Mouse (Mus musculus) embryonic facial prominence, embryonic 15.5 days (tissue): ENCODE measurements around the gene Ncf1. TPM values are rescaled to one million over a fixed set of nuclear protein-coding genes. Genes with fewer than 3 reads are reported as not detected.
A peak's percentile ranks its signal among the peaks of the same experiment; 100 is the strongest.

Experiments used
- ATAC-seq: fragments of 200-750 bp; cut with Nextera tagmentation; 2 replicates; pipeline ENCODE4 v1.8.0; 2017; ENCODE audit warnings: low read depth, moderate TSS enrichment; ENCODE audit not compliant: insufficient number of reproducible peaks, low FRiP score, low TSS enrichment
- H3K27ac ChIP-seq: fragments of 300-500 bp; sonication (generic); replicated peaks from 2 replicates; pipeline ENCODE4 v1.5.1; 2015; ENCODE audit warnings: mild to moderate bottlenecking, inconsistent platforms
- H3K27me3 ChIP-seq: fragments of 300-500 bp; sonication (generic); 2 replicates; pipeline ENCODE4 v1.6.1; 2015; ENCODE audit warnings: inconsistent platforms
- H3K36me3 ChIP-seq: fragments of 300-500 bp; sonication (generic); 2 replicates; pipeline ENCODE4 v1.6.1; 2015; ENCODE audit warnings: mild to moderate bottlenecking, inconsistent platforms
- H3K4me1 ChIP-seq: fragments of 300-500 bp; sonication (generic); 2 replicates; pipeline ENCODE4 v1.6.1; 2015; ENCODE audit warnings: inconsistent platforms
- H3K4me2 ChIP-seq: fragments of 300-500 bp; sonication (generic); replicated peaks from 2 replicates; pipeline ENCODE4 v1.6.1; 2015; ENCODE audit warnings: mild to moderate bottlenecking, inconsistent platforms
- H3K4me3 ChIP-seq: fragments of 300-500 bp; sonication (generic); replicated peaks from 2 replicates; pipeline ENCODE4 v1.5.1; 2015; ENCODE audit warnings: mild to moderate bottlenecking, inconsistent platforms
- H3K9ac ChIP-seq: fragments of 300-500 bp; sonication (generic); 2 replicates; pipeline ENCODE4 v1.6.1; 2015; ENCODE audit warnings: inconsistent platforms
- H3K9me3 ChIP-seq: fragments of 300-500 bp; sonication (generic); replicated peaks from 2 replicates; pipeline ENCODE4 v1.6.1; 2016; ENCODE audit warnings: inconsistent platforms
- WGBS: fragments of 180-500 bp; shearing (Covaris S2); methylation state at CpG from one replicate; pipeline ENCODE4 v1.1.7; 2015; 5-methylcytosine and 5-hydroxymethylcytosine counted together
- polyA plus RNA-seq: library from polyadenylated mRNA; unstranded; fragments of >200 nt; fragmentation: Nextera tagmentation; extraction: Ambion mirVana; gene quantifications from 2 replicates; pipeline ENCODE4 v1.2.1, GENCODE M21; 2015

Gene Ncf1
- polyA plus RNA-seq, 1 experiment from 2014 or later, result 10.3 TPM

DNA sequence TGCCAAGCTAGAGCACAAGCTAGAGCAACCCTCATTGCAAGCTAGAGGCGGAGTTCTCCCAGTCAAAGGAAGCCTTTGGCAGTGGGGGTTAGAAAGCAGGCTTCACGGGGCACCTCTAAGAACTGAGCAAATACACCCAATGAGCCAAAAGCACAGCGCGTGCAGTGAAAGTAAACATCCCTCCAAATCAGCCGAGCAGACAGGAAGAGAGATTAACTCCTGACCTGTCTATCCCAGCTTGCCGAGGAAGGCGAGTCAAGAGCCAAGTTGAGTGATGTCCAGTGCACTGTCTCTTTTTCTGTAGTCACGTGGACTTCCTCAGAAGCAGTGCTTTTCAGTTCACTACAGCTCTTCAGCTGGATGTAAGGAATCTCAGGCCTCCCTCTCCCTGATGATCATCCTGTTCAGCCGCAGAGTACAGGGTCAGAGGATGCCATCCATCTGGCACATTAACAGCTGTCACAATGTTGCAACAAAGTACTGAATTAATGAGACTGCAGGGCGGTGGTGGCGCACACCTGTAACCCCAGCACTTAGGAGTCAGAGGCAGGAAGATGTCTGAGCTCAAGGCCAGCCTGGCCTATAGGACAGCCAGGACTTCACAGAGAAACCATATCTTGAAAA, 19.4 kb downstream of the Ncf1 start:
- peaks cover 16% of the 10 kb centered on the region for H3K36me3 ChIP-seq
- no peak overlapping the region for H3K4me2 ChIP-seq
- H3K9ac ChIP-seq, result no peak overlapping the region
- no peaks in the 10 kb centered on the region for H3K27me3 ChIP-seq
- no peak; the same call in 1 of the 2 replicates for ATAC-seq
- no peak overlapping the region for H3K4me3 ChIP-seq
- no peaks in the 10 kb centered on the region for H3K9me3 ChIP-seq
- H3K27ac ChIP-seq, result no peak overlapping the region
- 59% methylated on average over 11 of the region's 11 CpGs for WGBS
- H3K4me1 ChIP-seq, result 0 out of 2 replicates have a peak, but pooled peaks cover 4% of the 10 kb centered on the region

DNA sequence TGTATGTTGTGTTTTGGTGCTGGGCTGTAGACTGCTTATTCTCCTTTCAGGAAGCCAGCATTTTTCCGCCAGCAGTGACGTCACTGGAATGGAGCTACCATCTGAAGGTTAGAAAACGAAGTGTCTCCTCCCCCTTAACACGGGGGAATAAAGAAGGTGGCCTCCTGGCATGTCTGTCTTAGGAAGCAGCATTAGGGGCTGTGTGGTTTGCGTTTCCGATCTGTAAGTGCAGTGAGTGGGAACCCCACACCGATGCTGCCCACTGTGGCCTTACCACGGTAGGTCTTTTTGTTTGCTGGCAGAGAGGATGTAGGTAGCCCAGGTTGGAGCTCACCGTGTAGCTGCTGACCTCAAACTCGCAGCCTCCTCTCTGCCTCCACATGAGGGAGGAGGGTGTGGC, 22.7 kb downstream of the Ncf1 start:
- Histone ChIP-seq H3K4me3 (no peak overlapping the region), H3K4me2 (no peak overlapping the region), H3K36me3 (peaks cover 31% of the 10 kb centered on the region), H3K27me3 (no peaks in the 10 kb centered on the region), H3K4me1 (no peaks in the 10 kb centered on the region), H3K9me3 (no peaks in the 10 kb centered on the region), H3K9ac (no peak overlapping the region), H3K27ac (no peak overlapping the region)
- ATAC-seq, result no peak
- 76% methylated on average over 10 of the region's 10 CpGs for WGBS

DNA sequence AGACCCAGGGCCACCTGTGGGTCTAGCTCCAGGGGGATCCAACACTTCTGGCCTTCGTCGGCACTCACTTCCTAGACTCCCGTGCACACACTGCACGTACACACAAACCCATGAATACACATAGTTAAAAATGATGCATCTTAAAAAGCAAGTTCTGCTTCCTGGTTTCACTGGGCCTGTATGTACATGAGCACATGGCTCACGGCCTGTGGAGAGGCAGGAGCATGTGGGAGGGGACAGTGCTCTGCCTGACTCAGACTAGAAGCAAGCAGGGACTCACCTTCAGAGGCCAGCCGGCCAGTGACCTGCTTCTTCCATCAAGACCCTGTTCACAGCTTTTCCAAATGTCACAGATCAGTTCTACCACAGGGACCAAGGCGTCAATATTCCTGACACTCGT, 35.8 kb downstream of the Ncf1 start:
- Histone ChIP-seq H3K4me1 (no peaks in the 10 kb centered on the region), H3K27ac (no peak overlapping the region), H3K27me3 (no peaks in the 10 kb centered on the region), H3K9ac (no peak overlapping the region), H3K36me3 (peaks cover 28% of the 10 kb centered on the region), H3K9me3 (no peaks in the 10 kb centered on the region), H3K4me3 (no peak overlapping the region), H3K4me2 (no peak overlapping the region)
- WGBS, result 85% methylated on average over 8 of the region's 8 CpGs
- no peak for ATAC-seq

DNA sequence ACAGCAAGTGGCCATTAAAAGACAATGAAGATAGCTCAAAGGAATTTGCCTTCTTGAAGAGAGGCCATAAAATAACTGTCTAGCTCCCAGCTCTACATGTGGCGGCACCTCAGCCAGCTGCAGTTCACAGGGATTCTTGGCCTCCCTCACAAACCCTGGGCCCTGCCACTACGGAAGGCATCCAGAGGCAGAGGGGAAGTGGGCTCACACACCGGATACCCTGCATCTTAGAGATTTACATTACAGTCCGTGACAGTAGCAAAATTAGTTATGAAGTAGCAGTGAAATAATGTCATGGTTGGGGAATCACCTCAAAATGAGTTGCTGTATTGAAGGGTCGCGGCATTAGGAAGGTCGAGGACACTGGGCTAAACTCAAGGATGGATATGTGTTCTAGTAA, 40.9 kb downstream of the Ncf1 start:
- H3K4me1 ChIP-seq, result peaks cover 3% of the 10 kb centered on the region
- H3K27ac ChIP-seq, result no peak overlapping the region
- H3K4me2 ChIP-seq, result no peak overlapping the region
- H3K36me3 ChIP-seq, result peaks cover 6% of the 10 kb centered on the region; the same call in 1 of the 2 replicates
- no peak overlapping the region for H3K9ac ChIP-seq
- WGBS, result 88% methylated on average over 7 of the region's 7 CpGs
- ATAC-seq, result no peak
- no peak overlapping the region for H3K4me3 ChIP-seq
- H3K9me3 ChIP-seq, result no peaks in the 10 kb centered on the region
- no peaks in the 10 kb centered on the region for H3K27me3 ChIP-seq

DNA sequence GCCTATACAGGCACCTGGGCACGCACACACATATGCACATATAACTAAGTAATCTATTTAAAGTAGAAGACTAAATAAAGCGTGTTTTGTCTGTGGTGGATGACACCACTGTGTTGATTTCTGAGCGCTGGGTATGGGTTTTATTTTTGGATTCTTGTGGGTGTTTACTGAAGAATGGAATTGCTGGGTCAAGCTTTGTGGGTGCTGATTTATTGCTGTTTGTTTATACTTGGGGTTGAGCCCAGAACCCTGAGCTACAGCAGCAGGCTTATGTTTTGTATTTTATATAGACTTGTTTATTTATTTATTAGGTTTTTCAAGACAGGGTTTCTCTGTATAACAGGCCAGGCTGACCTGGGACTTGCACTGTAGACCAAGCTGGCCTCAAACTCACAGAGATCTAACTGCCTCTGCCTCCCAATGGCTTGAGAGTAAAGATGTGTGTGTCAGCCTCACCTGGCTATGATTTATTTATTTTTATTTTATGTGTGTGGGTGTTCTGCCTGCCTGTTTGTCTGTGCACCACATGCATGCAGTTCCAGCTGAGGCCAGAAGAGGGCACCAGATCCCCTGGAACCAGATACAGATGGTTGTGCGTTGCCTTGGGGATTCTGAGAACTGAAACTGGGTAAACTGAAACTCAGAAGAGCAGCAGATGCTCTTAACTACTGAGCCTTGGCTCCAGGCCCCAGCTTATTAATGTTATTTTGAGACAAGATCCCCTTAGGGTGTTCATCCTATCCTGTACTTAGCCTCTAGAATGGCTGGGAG, 42.3 kb downstream of the Ncf1 start:
- peaks cover 6% of the 10 kb centered on the region; the same call in 1 of the 2 replicates for H3K36me3 ChIP-seq
- no peaks in the 10 kb centered on the region for H3K27me3 ChIP-seq
- H3K9me3 ChIP-seq, result no peaks in the 10 kb centered on the region
- H3K4me3 ChIP-seq, result no peak overlapping the region
- ATAC-seq, result no peak
- 64% methylated on average over 4 of the region's 4 CpGs for WGBS
- H3K9ac ChIP-seq, result no peak overlapping the region
- no peak overlapping the region for H3K4me2 ChIP-seq
- no peak overlapping the region for H3K27ac ChIP-seq
- H3K4me1 ChIP-seq, result peaks cover 17% of the 10 kb centered on the region

DNA sequence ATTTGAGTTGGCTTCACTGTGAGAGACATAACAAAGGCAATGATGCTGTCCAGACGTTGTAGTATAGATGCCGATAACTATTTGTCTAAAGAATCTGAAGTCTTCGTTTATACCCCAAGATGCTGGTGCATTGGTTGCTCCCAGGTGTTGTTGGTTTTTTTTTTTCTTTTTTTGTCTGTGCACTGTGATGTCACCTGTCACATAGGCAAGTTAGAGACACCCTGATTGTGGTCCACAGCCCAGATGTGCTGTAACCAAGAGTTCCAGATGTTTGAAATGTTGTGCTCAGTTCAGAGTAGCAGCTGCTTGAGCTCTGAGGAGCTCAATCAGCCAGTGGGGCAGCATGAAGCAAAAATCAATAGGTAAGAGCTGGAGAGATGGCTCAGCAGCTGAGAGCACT, 43.4 kb downstream of the Ncf1 start:
- no peak for ATAC-seq
- H3K9ac ChIP-seq, result no peak overlapping the region
- WGBS, result 85% methylated on average over 3 of the region's 3 CpGs
- H3K27ac ChIP-seq, result no peak overlapping the region
- H3K4me3 ChIP-seq, result no peak overlapping the region
- no peaks in the 10 kb centered on the region for H3K9me3 ChIP-seq
- H3K4me1 ChIP-seq, result peaks cover 20% of the 10 kb centered on the region
- no peak overlapping the region for H3K4me2 ChIP-seq
- no peaks in the 10 kb centered on the region for H3K36me3 ChIP-seq
- H3K27me3 ChIP-seq, result no peaks in the 10 kb centered on the region

DNA sequence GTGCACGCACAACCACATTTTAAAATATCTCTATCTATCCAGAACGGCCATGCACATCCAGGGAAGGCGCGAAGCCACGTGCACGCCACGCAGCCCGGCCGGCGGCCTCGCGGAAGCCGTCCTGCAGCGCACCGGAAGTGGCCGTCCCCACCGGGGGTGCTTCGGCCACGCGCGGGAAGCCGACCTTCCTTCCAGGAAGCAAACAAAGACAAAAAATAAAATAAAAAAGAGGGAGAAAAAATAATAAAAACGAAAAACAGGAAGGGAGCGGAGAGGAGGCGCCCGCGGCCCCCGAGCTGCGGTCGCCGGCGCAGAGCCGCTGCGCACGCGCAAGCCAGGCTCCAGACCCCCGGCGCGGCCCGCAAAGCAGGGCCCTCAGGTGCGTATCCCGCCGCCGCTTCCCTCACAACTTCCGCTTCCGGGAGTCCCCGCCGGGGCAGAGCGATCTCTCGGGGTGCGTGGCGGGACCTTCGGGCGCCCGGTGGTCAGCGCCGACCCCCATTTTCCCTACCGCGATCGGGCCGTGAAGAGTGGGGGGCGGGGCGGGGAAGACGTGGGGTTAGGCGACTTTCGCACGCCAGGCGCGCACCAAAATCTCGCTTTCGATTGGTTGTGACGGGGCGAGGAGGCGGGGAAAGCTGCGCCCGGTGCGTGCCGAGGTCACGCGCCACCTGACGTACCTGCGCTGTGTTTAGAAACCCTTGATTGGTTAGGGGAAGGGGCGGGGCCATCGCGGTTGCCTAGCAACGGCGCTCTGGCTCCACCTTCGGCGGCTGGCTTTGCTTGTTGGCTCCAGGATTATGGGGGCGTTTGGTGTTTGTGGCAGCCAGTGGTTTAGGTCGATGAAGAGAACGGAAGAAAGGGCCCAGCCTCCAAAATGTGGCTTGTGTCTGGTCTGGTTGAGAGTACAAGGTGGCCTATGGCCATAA, 45.3 kb downstream of the Ncf1 start, which contains the start of gene Gtf2ird2:
Gtf2ird2 (plus strand) TSS at position 140 of the 929 bp plus-strand sequence.
- Histone ChIP-seq H3K27ac (peak within 1 kb of the TSS; percentile 90), H3K4me2 (peak within 1 kb of the TSS; percentile 89), H3K9me3 (no peaks in the 10 kb centered on the region), H3K4me3 (peak within 1 kb of the TSS; percentile 63), H3K27me3 (no peaks in the 10 kb centered on the region), H3K4me1 (peaks cover 20% of the 10 kb centered on the region), H3K36me3 (no peaks in the 10 kb centered on the region), H3K9ac (peak within 1 kb of the TSS; percentile 58)
- under 1% methylated on average over 92 of the region's 92 CpGs for WGBS
- peak; percentile 97 for ATAC-seq

DNA sequence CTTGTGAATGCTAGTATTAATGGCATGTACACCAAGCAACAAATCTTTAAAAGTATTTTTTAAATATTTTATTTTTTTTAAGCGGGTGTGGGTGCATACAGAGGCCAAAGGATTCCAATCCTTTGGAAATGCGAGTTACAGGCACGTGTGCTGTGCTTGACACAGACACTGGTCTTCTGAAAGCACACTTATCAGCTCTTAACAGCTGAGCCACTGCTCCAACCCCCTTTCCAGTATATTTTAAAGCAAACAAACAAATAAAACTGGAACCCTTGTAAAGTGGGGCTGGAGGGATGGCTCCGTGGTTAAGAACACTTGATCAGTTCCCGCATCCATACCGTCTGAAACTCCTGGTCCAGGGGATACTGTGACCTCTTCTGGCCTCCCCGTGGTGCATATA, 46.3 kb downstream of the Ncf1 start:
- Histone ChIP-seq H3K4me3 (peak overlapping the region; percentile 63), H3K9me3 (no peaks in the 10 kb centered on the region), H3K4me2 (peak overlapping the region; percentile 89), H3K4me1 (peaks cover 20% of the 10 kb centered on the region), H3K27me3 (no peaks in the 10 kb centered on the region), H3K36me3 (no peaks in the 10 kb centered on the region), H3K9ac (peak overlapping the region; percentile 58), H3K27ac (peak overlapping the region; percentile 90)
- ATAC-seq, result no peak
- 47% methylated on average over 7 of the region's 7 CpGs for WGBS

DNA sequence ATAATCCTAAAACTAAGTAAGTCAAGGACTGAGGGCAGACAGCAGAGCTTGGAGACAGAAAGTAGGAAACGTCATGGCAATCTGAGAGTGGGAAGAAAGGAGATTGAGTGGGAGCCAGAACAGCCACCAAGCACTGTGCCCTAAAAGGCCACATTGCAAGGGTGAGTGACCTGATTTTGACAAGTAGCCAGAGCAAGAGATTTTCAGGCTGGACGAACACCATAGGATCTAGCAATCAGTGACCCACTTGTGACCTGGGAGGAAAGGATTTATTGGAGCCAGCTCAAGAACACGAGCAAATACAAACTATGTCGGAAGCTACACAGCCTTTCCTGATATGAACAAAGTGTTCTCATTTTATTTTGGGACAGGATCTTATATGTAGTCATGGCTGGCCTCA, 46.7 kb downstream of the Ncf1 start:
- ATAC-seq, result no peak
- 69% methylated on average over 4 of the region's 4 CpGs for WGBS
- H3K9ac ChIP-seq, result no peak overlapping the region
- no peak overlapping the region for H3K27ac ChIP-seq
- no peaks in the 10 kb centered on the region for H3K9me3 ChIP-seq
- H3K4me1 ChIP-seq, result peaks cover 20% of the 10 kb centered on the region
- no peaks in the 10 kb centered on the region for H3K27me3 ChIP-seq
- H3K4me2 ChIP-seq, result peak overlapping the region; percentile 89
- no peak overlapping the region; the same call in 1 of the 2 replicates for H3K4me3 ChIP-seq
- H3K36me3 ChIP-seq, result no peaks in the 10 kb centered on the region

DNA sequence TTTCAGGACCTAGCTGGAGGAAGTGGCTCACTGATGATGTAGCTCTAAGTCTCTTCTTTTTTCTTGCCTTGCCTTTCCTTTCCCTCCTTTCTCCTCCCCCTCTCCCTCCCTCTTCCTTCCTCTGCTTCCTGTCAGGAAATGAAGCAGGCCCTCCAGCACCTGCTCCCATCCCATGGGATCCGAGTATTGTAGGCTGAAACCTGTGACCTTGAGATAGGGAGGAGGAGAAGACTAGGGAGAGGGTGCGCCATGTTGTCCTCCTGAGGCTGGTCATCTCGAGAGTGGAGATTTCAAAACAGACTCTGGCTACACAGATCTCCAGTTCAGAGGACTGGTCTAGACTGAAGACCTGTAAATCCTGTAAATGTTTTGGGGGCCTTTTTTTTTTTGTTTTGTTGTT, 47.3 kb downstream of the Ncf1 start:
- H3K4me1 ChIP-seq, result peaks cover 20% of the 10 kb centered on the region
- 59% methylated on average over 3 of the region's 3 CpGs for WGBS
- H3K27me3 ChIP-seq, result no peaks in the 10 kb centered on the region
- no peaks in the 10 kb centered on the region for H3K9me3 ChIP-seq
- H3K27ac ChIP-seq, result no peak overlapping the region
- no peak overlapping the region for H3K4me2 ChIP-seq
- no peak overlapping the region for H3K9ac ChIP-seq
- no peak overlapping the region for H3K4me3 ChIP-seq
- no peak for ATAC-seq
- no peaks in the 10 kb centered on the region for H3K36me3 ChIP-seq

DNA sequence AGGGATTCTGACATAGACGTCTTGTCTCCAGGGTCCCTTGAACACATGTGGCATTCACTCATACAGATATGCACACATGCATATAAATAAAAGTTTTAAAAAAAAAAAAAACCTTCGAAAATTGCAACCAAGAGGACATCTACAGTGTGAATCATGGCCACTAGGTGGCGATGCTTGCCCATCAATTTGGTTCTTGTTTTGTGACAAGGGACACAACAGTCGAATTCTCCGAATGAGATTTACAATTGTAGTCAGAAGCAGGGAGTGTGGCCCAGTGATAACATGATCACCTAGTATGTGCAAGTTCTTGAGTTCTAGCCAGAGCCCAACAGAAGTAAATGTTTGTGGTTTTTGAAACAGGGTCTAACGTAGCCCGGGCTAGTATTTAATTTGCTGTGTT, 49.6 kb downstream of the Ncf1 start:
- Histone ChIP-seq H3K4me1 (peaks cover 31% of the 10 kb centered on the region), H3K9ac (no peak overlapping the region), H3K27ac (no peak overlapping the region), H3K4me2 (no peak overlapping the region), H3K9me3 (no peaks in the 10 kb centered on the region), H3K4me3 (no peak overlapping the region), H3K27me3 (no peaks in the 10 kb centered on the region), H3K36me3 (no peaks in the 10 kb centered on the region)
- no peak for ATAC-seq
- 19% methylated on average over 7 of the region's 7 CpGs for whole genome bisulfite sequencing
